Mouse (Mus musculus) cerebellum, adult 2 months (tissue): ENCODE results near the gene Nkpd1. TPM values are rescaled to one million over a fixed set of nuclear protein-coding genes. Genes with fewer than 3 reads are reported as not detected.

Experiments used
- DNase-seq, 2 experiments: peaks; one replicate each; pipeline ENCODE4 v3.0.0; 2021
- H3K27ac ChIP-seq: fragments of 200-500 bp; 2 replicates; pipeline ENCODE4 v1.5.1; 2012; ENCODE audit warnings: low read length, control low read depth, inconsistent platforms; ENCODE audit not compliant: insufficient read depth
- H3K27me3 ChIP-seq: fragments of 200-500 bp; 2 replicates; pipeline ENCODE4 v1.6.1; 2012; ENCODE audit warnings: inconsistent platforms, mild to moderate bottlenecking, low read length, moderate library complexity; ENCODE audit not compliant: control insufficient read depth, insufficient read depth
- H3K4me1 ChIP-seq: fragments of 200-500 bp; 2 replicates; pipeline ENCODE4 v1.6.1; 2011; ENCODE audit warnings: low read length; ENCODE audit not compliant: control insufficient read depth, insufficient read depth
- H3K4me3 ChIP-seq: fragments of 200-500 bp; replicated peaks from 2 replicates; pipeline ENCODE3; 2011; ENCODE audit warnings: mild to moderate bottlenecking, low read depth, low read length, control low read depth; ENCODE audit not compliant: insufficient read depth
- CTCF ChIP-seq: fragments of 200-500 bp; IDR thresholded peaks from 2 replicates; pipeline ENCODE4 v1.5.1; 2011; ENCODE audit warnings: low read depth, mild to moderate bottlenecking, control low read depth, low read length, moderate library complexity, borderline replicate concordance; ENCODE audit not compliant: insufficient read depth
- POLR2A ChIP-seq: fragments of 200-500 bp; IDR thresholded peaks from 2 replicates; pipeline ENCODE4 v1.6.1; 2011; ENCODE audit warnings: low read length, control low read depth, borderline replicate concordance; ENCODE audit not compliant: insufficient read depth
- WGBS: fragments of 180-500 bp; shearing (Covaris S2); methylation state at CpG from one replicate; pipeline ENCODE4 v1.1.7; 2018; 5-methylcytosine and 5-hydroxymethylcytosine counted together
- polyA plus RNA-seq: library from polyadenylated mRNA; depleted of rRNA; stranded (reverse); fragments of >200 nt; gene quantifications from 2 replicates; pipeline ENCODE4 v1.2.3, GENCODE M21; 2012

Nkpd1 gene
- polyA plus RNA-seq, 1 experiment: 1.8 TPM

GRCm38 (mm10) chr7:19562643-19563410 is 45.2 kb downstream of the Nkpd1 start, which contains the start of gene Ppp1r37:
Ppp1r37 (minus strand) TSS chr7:19563076.
- WGBS: under 1% methylated on average over 19 of the region's 19 CpGs
- Histone ChIP-seq H3K4me3 (peak within 1 kb of the TSS; percentile 91), H3K27ac (peak within 1 kb of the TSS; percentile 97), H3K4me1 (peaks cover 19% of the 10 kb centered on the region), H3K27me3 (no peaks in the 10 kb centered on the region)
- DNase-seq: no peak
- TF ChIP-seq CTCF (no peak), POLR2A (0 out of 2 replicates have a peak, but pooled peaks have one; percentile 19)

- Histone ChIP-seq H3K4me1 (peaks cover 8% of the 10 kb centered on the region), H3K27ac (no peak overlapping the region), H3K27me3 (no peaks in the 10 kb centered on the region), H3K4me3 (no peak overlapping the region)
- no peak for DNase-seq
- WGBS: 89% methylated on average over 3 of the region's 3 CpGs
- TF ChIP-seq CTCF: no peak
- no peak for TF ChIP-seq POLR2A
Measured at GRCm38 (mm10) chr7:19563884-19564283, 46.2 kb downstream of the Nkpd1 start.

DNA sequence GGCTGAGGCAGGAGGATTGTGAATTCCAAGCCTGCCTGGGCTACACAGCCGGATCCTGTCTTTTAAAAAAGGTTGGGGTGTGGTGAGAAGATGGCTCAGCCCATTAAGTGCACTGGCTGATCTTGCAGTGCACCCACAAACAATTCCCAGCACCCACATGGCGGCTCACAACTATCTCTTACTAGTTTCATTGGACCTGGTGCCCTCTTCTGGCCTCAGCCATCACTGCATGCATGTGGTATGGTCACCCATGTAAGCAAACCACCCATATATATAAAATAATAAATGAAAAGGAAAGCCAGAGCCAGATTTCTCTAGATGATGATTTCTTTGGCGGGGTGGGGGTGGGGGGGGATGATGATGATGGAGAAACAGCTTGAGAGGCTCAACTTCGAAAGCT is 46.8 kb downstream of the Nkpd1 start:
- H3K27ac ChIP-seq: no peak overlapping the region
- no peaks in the 10 kb centered on the region for H3K27me3 ChIP-seq
- peaks cover 3% of the 10 kb centered on the region for H3K4me1 ChIP-seq
- TF ChIP-seq POLR2A (no peak), CTCF (no peak; the same call in 1 of the 2 replicates)
- WGBS: 93% methylated on average over 4 of the region's 4 CpGs
- no peak for DNase-seq
- H3K4me3 ChIP-seq: no peak overlapping the region

GRCm38 (mm10) chr7:19565803-19566202 is 48.2 kb downstream of the Nkpd1 start:
- WGBS: 95% methylated on average over 2 of the region's 2 CpGs
- H3K4me1 ChIP-seq: no peaks in the 10 kb centered on the region
- TF ChIP-seq POLR2A (no peak), CTCF (no peak)
- no peak for DNase-seq
- no peak overlapping the region for H3K27ac ChIP-seq
- H3K27me3 ChIP-seq: no peaks in the 10 kb centered on the region
- H3K4me3 ChIP-seq: no peak overlapping the region

DNA sequence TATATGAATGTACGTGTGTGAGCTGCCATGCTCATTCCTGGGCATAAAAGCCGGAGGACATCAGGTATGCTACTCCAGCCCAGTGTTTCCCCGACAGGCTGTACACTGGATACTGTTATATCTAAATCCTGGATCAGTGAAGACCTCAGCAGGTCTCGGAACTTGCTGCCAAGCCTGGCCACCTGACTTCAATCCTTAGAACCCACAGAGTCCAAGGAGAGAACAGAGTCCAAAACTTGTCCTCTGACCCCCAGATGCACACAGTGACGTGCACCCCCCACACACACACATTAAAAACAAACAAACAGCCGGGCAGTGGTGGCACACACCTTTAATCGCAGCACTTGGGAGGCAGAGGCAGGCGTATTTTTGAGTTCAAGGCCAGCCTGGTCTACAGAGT is 49.8 kb downstream of the Nkpd1 start:
- WGBS: 73% methylated on average over 8 of the region's 8 CpGs
- no peaks in the 10 kb centered on the region for H3K27me3 ChIP-seq
- no peak overlapping the region for H3K4me3 ChIP-seq
- no peak overlapping the region for H3K27ac ChIP-seq
- no peaks in the 10 kb centered on the region; the same call in 1 of the 2 replicates for H3K4me1 ChIP-seq
- DNase-seq: no peak
- TF ChIP-seq POLR2A: no peak
- no peak for TF ChIP-seq CTCF

DNA sequence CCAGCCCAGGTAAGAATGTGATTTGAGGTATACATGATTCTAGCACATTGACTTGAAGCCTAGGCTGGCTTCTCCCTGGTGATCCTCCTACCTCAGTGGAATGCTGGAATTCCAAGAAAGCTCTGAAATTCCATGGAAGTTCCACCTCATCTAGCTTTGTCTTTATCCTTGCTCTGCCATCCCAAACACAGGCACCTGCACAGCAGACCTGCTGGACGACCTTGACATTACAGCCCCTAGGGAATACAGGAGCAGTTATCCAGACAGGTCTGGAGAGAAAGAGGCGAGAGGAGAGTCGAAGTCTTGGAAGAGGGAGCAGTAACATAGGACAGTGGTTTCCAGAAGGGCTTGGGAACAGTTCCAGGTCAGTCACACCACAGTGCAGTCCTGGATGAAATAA is 52.0 kb downstream of the Nkpd1 start:
- Histone ChIP-seq H3K4me1 (no peaks in the 10 kb centered on the region; the same call in 1 of the 2 replicates), H3K27me3 (no peaks in the 10 kb centered on the region), H3K4me3 (no peak overlapping the region), H3K27ac (no peak overlapping the region)
- TF ChIP-seq POLR2A (no peak), CTCF (no peak)
- WGBS: 74% methylated on average over 3 of the region's 3 CpGs
- no peak for DNase-seq

DNA sequence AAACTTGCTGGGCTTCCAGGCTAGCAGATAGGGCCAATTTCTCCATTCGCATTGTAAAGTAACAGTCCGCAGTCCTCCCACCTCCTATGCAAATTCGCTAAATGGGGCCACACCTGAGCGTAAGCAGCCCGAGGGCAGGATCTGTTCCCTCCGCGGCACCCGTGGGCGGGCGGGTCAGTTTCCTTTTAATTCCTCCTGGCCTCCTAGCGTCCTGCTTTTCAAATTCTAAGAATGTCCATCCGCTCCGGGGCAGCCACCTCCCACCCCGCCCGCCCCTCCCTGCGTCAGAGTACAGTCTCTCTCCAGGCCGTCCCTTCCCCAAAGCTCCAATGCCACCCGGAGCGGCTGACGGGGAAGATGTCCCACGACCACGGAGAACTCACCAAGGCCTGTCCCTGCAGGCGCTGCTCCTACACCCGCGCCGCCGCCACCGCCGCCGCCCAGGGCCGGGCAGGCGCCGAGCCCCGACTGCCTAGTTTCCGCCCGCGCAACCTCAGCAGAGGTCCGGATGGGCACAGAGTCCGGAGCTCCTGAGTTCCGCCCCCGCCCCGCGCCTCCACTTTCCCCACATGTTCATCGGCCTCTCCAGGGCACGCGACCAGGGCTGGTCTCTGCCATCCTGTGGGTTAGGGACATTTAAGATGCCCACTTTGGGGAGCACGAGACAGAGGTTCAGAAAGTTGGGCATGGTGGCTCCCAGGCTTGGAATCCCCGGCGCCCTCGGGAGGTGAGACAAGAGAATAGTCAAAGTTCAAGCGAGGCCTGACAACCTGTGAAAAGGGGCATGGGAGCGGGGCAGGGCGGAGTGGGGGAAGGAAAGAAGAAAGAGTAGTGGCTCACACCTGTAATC is 55.5 kb downstream of the Nkpd1 start:
- Histone ChIP-seq H3K4me3 (peak overlapping the region; percentile 81), H3K4me1 (no peaks in the 10 kb centered on the region; the same call in 1 of the 2 replicates), H3K27ac (peak overlapping the region; percentile 76), H3K27me3 (no peaks in the 10 kb centered on the region)
- TF ChIP-seq POLR2A (peak; percentile 82), CTCF (no peak)
- peak; percentile 77 to 88 for DNase-seq
- WGBS: under 1% methylated on average over 53 of the region's 53 CpGs
